Mouse (Mus musculus) forebrain, postnatal 0 days (tissue): ENCODE data around the gene Fndc7. TPM values are rescaled to one million over a fixed set of nuclear protein-coding genes. Genes with fewer than 3 reads are reported as not detected.

Experiments
- ATAC-seq: fragments of 200-750 bp; cut with Nextera tagmentation; 2 replicates; pipeline ENCODE4 v1.8.0; 2017; ENCODE audit warnings: mild to moderate bottlenecking, moderate library complexity
- DNase-seq: peaks from one replicate; pipeline ENCODE4 v3.0.0-alpha.2; 2015
- H3K27ac ChIP-seq: fragments of 300-500 bp; sonication (generic); 2 replicates; pipeline ENCODE4 v1.5.1; 2014; ENCODE audit warnings: low read depth, mild to moderate bottlenecking, antibody characterized with exemption, low read length, moderate library complexity, mixed read lengths
- H3K27me3 ChIP-seq: fragments of 300-500 bp; sonication (generic); 2 replicates; pipeline ENCODE4 v1.6.1; 2014; ENCODE audit warnings: mild to moderate bottlenecking, low read length, mixed read lengths; ENCODE audit not compliant: insufficient read depth
- H3K36me3 ChIP-seq: fragments of 300-500 bp; sonication (generic); 2 replicates; pipeline ENCODE4 v1.6.1; 2014; ENCODE audit warnings: mild to moderate bottlenecking, moderate library complexity; ENCODE audit not compliant: insufficient read depth
- H3K4me1 ChIP-seq: fragments of 300-500 bp; sonication (generic); 2 replicates; pipeline ENCODE4 v1.6.1; 2014; ENCODE audit warnings: antibody characterized with exemption; ENCODE audit not compliant: insufficient read depth
- H3K4me2 ChIP-seq: fragments of 300-500 bp; sonication (generic); 2 replicates; pipeline ENCODE4 v1.6.1; 2014; ENCODE audit warnings: low read depth, mild to moderate bottlenecking, moderate library complexity
- H3K4me3 ChIP-seq: fragments of 300-500 bp; sonication (generic); 2 replicates; pipeline ENCODE4 v1.5.1; 2014; ENCODE audit warnings: low read depth, low read length, mixed read lengths
- H3K9ac ChIP-seq: fragments of 300-500 bp; sonication (generic); 2 replicates; pipeline ENCODE4 v1.6.1; 2014; ENCODE audit warnings: mild to moderate bottlenecking
- H3K9me3 ChIP-seq: fragments of 300-500 bp; sonication (generic); 2 replicates; pipeline ENCODE4 v1.6.1; 2016; ENCODE audit warnings: low read length
- CTCF ChIP-seq: sonication (generic); IDR thresholded peaks from 2 replicates; pipeline ENCODE4 v1.5.1; 2016; ENCODE audit warnings: antibody characterized with exemption, control low read depth, low read depth
- WGBS: fragments of 180-500 bp; shearing (Covaris S2); extraction: QIAGEN DNeasy Blood & Tissue Kit; methylation state at CpG from one replicate; pipeline ENCODE4 v1.1.7; 2014; 5-methylcytosine and 5-hydroxymethylcytosine counted together
- polyA plus RNA-seq: library from polyadenylated mRNA; unstranded; fragments of >200 nt; fragmentation: Nextera tagmentation; extraction: Ambion mirVana; gene quantifications from 2 replicates; pipeline ENCODE4 v1.2.1, GENCODE M21; 2015
- total RNA-seq: library from RNA; depleted of rRNA; stranded (reverse); fragments of >200 nt; gene quantifications from 2 replicates; pipeline ENCODE4 v1.2.3, GENCODE M21; 2014

Gene Fndc7
- total and polyA plus RNA-seq, 2 experiments from 2014 or later, result 0.24 TPM; not detected in 1

GRCm38 (mm10) chr3:108846616-108847015 lies 43.2 kb downstream of the Fndc7 start:
- no peak overlapping the region for H3K27ac ChIP-seq
- no peak for TF ChIP-seq CTCF
- no peaks in the 10 kb centered on the region for H3K9me3 ChIP-seq
- no peak overlapping the region for H3K4me3 ChIP-seq
- H3K27me3 ChIP-seq, result no peaks in the 10 kb centered on the region
- no peaks in the 10 kb centered on the region for H3K36me3 ChIP-seq
- H3K9ac ChIP-seq, result no peak overlapping the region
- 74% methylated on average over 3 of the region's 3 CpGs for WGBS
- DNase-seq (no peak), ATAC-seq (no peak)
- no peaks in the 10 kb centered on the region for H3K4me1 ChIP-seq
- no peak overlapping the region for H3K4me2 ChIP-seq

- Histone ChIP-seq H3K4me3 (no peak overlapping the region), H3K4me1 (no peaks in the 10 kb centered on the region), H3K9ac (no peak overlapping the region), H3K9me3 (no peaks in the 10 kb centered on the region), H3K36me3 (no peaks in the 10 kb centered on the region), H3K27ac (no peak overlapping the region), H3K4me2 (no peak overlapping the region), H3K27me3 (no peaks in the 10 kb centered on the region)
- WGBS, result 80% methylated on average over 5 of the region's 5 CpGs
- no peak for TF ChIP-seq CTCF
- ATAC-seq, result no peak
- DNase-seq, result no peak
Measured at GRCm38 (mm10) chr3:108844521-108844920, 45.3 kb downstream of the Fndc7 start.

- Histone ChIP-seq H3K4me1 (no peaks in the 10 kb centered on the region), H3K9me3 (no peaks in the 10 kb centered on the region), H3K36me3 (no peaks in the 10 kb centered on the region), H3K4me3 (no peak overlapping the region), H3K9ac (no peak overlapping the region), H3K4me2 (no peak overlapping the region), H3K27me3 (no peaks in the 10 kb centered on the region), H3K27ac (no peak overlapping the region)
- 91% methylated on average over 6 of the region's 6 CpGs for WGBS
- no peak for TF ChIP-seq CTCF
- ATAC-seq (no peak), DNase-seq (no peak)
Measured at GRCm38 (mm10) chr3:108844026-108844425, 45.8 kb downstream of the Fndc7 start.

GRCm38 (mm10) chr3:108840716-108841054 lies 49.1 kb downstream of the Fndc7 start:
- no peak for DNase-seq
- no peaks in the 10 kb centered on the region for H3K9me3 ChIP-seq
- no peak for TF ChIP-seq CTCF
- ATAC-seq, result peak; percentile 42
- H3K4me1 ChIP-seq, result no peaks in the 10 kb centered on the region
- no peaks in the 10 kb centered on the region for H3K36me3 ChIP-seq
- H3K27me3 ChIP-seq, result no peaks in the 10 kb centered on the region
- H3K4me2 ChIP-seq, result peak overlapping the region; percentile 78
- H3K27ac ChIP-seq, result no peak overlapping the region
- WGBS, result 57% methylated on average over 4 of the region's 4 CpGs
- H3K9ac ChIP-seq, result no peak overlapping the region
- peak overlapping the region; percentile 74 for H3K4me3 ChIP-seq

- peak; percentile 99 for DNase-seq
- Histone ChIP-seq H3K9me3 (no peaks in the 10 kb centered on the region), H3K36me3 (no peaks in the 10 kb centered on the region), H3K27me3 (no peaks in the 10 kb centered on the region), H3K4me2 (peak within 1 kb of the TSS; percentile 78), H3K9ac (peak within 1 kb of the TSS; percentile 64), H3K4me3 (peak within 1 kb of the TSS; percentile 74), H3K4me1 (no peaks in the 10 kb centered on the region), H3K27ac (peak within 1 kb of the TSS; percentile 58)
- ATAC-seq, result peak; percentile 98
- peak; percentile 96 for TF ChIP-seq CTCF
- under 1% methylated on average over 56 of the region's 56 CpGs for WGBS
Measured at GRCm38 (mm10) chr3:108840000-108840715, 49.6 kb downstream of the Fndc7 start, which contains the start of gene Stxbp3. Gene Stxbp3 (minus strand): TSS chr3:108840526.

GRCm38 (mm10) chr3:108839647-108839999 lies 50.2 kb downstream of the Fndc7 start:
- H3K36me3 ChIP-seq, result no peaks in the 10 kb centered on the region
- H3K9me3 ChIP-seq, result no peaks in the 10 kb centered on the region
- H3K9ac ChIP-seq, result peak overlapping the region; percentile 64
- ATAC-seq (no peak), DNase-seq (no peak)
- H3K4me3 ChIP-seq, result peak overlapping the region; percentile 74
- no peaks in the 10 kb centered on the region for H3K27me3 ChIP-seq
- H3K4me2 ChIP-seq, result peak overlapping the region; percentile 78
- H3K4me1 ChIP-seq, result no peaks in the 10 kb centered on the region
- TF ChIP-seq CTCF, result no peak
- 6% methylated on average over 8 of the region's 8 CpGs for WGBS
- H3K27ac ChIP-seq, result peak overlapping the region; percentile 58

GRCm38 (mm10) chr3:108838980-108839379 lies 50.8 kb downstream of the Fndc7 start:
- peak overlapping the region; percentile 78 for H3K4me2 ChIP-seq
- no peaks in the 10 kb centered on the region for H3K27me3 ChIP-seq
- H3K36me3 ChIP-seq, result no peaks in the 10 kb centered on the region
- H3K4me1 ChIP-seq, result no peaks in the 10 kb centered on the region
- TF ChIP-seq CTCF, result no peak
- no peak overlapping the region for H3K27ac ChIP-seq
- DNase-seq, result no peak
- no peak overlapping the region for H3K9ac ChIP-seq
- ATAC-seq, result no peak
- no peak overlapping the region for H3K4me3 ChIP-seq
- 78% methylated on average over 7 of the region's 7 CpGs for WGBS
- no peaks in the 10 kb centered on the region for H3K9me3 ChIP-seq
